Mouse (Mus musculus) kidney, postnatal 0 days (tissue): ENCODE results near the gene Atxn10. TPM values are rescaled to one million over a fixed set of nuclear protein-coding genes. Genes with fewer than 3 reads are reported as not detected.
A peak's percentile ranks its signal among the peaks of the same experiment; 100 is the strongest.

Experiments
- ATAC-seq: fragments of 200-750 bp; cut with Nextera tagmentation; replicated peaks from 2 replicates; pipeline ENCODE4 v1.8.0; 2017; ENCODE audit warnings: low read depth, moderate number of reproducible peaks, moderate TSS enrichment, moderate library complexity; ENCODE audit not compliant: low FRiP score
- DNase-seq: peaks from one replicate; pipeline ENCODE4 v3.0.0-alpha.2; 2016; ENCODE audit warnings: low spot score
- H3K27ac ChIP-seq: fragments of 300-500 bp; sonication (generic); 2 replicates; pipeline ENCODE4 v1.5.1; 2014; ENCODE audit warnings: mild to moderate bottlenecking
- H3K27me3 ChIP-seq: fragments of 300-500 bp; sonication (generic); 2 replicates; pipeline ENCODE4 v1.6.1; 2014; ENCODE audit warnings: low read length, mixed read lengths; ENCODE audit not compliant: insufficient read depth
- H3K36me3 ChIP-seq: fragments of 300-500 bp; sonication (generic); 2 replicates; pipeline ENCODE4 v1.6.1; 2014; ENCODE audit warnings: low read length, mixed read lengths; ENCODE audit not compliant: insufficient read depth
- H3K4me1 ChIP-seq: fragments of 300-500 bp; sonication (generic); replicated peaks from 2 replicates; pipeline ENCODE4 v1.6.1; 2014; ENCODE audit warnings: antibody characterized with exemption, low read length, mixed read lengths; ENCODE audit not compliant: insufficient read depth
- H3K4me2 ChIP-seq: fragments of 300-500 bp; sonication (generic); 2 replicates; pipeline ENCODE4 v1.6.1; 2014; ENCODE audit warnings: mild to moderate bottlenecking, low read length, moderate library complexity, mixed read lengths
- H3K4me3 ChIP-seq: fragments of 300-500 bp; sonication (generic); replicated peaks from 2 replicates; pipeline ENCODE4 v1.5.1; 2014; ENCODE audit warnings: low read depth, low read length
- H3K9ac ChIP-seq: fragments of 300-500 bp; sonication (generic); 2 replicates; pipeline ENCODE4 v1.6.1; 2014; ENCODE audit warnings: low read depth, low read length
- H3K9me3 ChIP-seq: fragments of 300-500 bp; sonication (generic); replicated peaks from 2 replicates; pipeline ENCODE4 v1.6.1; 2016; ENCODE audit warnings: low read length, inconsistent platforms, mixed read lengths
- CTCF ChIP-seq: IDR thresholded peaks from 2 replicates; pipeline ENCODE4 v1.5.1; 2016; ENCODE audit warnings: antibody characterized with exemption, low read depth, mild to moderate bottlenecking, moderate library complexity
- WGBS: fragments of 180-500 bp; shearing (Covaris S2); extraction: QIAGEN DNeasy Blood & Tissue Kit; methylation state at CpG from one replicate; pipeline ENCODE4 v1.1.7; 2014; 5-methylcytosine and 5-hydroxymethylcytosine counted together
- polyA plus RNA-seq: library from polyadenylated mRNA; unstranded; fragments of >200 nt; fragmentation: Nextera tagmentation; extraction: Ambion mirVana; gene quantifications from 2 replicates; pipeline ENCODE4 v1.2.1, GENCODE M21; 2015

Atxn10 gene
- polyA plus RNA-seq, 1 experiment from 2014 or later = 215 TPM

DNA sequence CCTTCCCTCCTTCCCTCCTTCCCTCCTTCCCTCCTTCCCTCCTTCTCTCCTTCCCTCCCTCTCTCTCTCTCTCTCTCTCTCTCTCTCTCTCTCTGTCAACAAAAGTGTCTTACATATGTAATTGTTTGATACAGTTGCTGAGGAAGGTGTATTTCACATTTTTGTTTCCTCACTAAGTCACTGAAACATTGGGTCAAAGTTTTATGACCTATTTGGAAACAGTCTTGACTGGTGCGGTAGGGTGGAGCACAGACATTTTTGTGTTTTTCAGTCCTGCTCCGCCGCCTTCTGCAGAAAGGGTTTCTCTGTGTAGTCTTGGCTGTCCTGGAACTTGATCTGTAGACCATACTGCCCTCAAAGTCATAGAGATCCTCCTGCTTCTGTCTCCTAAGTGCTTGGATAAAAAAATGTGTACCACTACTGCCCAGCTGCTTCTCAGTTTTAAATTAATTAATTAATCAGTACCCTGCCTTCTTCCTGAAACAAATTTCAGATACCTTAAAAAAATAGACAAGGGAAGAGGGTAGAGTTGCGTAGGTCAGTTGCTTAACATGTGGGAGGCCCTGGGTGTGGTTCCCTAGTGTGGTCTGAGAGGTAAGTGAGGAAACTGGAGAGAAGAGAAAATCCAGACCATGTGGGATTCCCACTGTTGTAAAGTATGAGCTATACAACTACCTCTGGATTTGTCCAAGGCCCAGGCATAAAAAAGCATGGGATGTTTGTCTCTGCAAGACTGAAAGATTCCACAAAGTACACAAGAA is 21.6 kb downstream of the Atxn10 start:
- ATAC-seq (no peak), DNase-seq (no peak)
- no peak for TF ChIP-seq CTCF
- H3K9ac ChIP-seq = no peak overlapping the region
- no peak overlapping the region for H3K4me2 ChIP-seq
- no peaks in the 10 kb centered on the region for H3K4me1 ChIP-seq
- H3K4me3 ChIP-seq = no peak overlapping the region
- no peaks in the 10 kb centered on the region for H3K27me3 ChIP-seq
- no peaks in the 10 kb centered on the region for H3K9me3 ChIP-seq
- H3K36me3 ChIP-seq = peaks cover 18% of the 10 kb centered on the region
- no peak overlapping the region for H3K27ac ChIP-seq
- WGBS = 86% methylated on average over 4 of the region's 4 CpGs

DNA sequence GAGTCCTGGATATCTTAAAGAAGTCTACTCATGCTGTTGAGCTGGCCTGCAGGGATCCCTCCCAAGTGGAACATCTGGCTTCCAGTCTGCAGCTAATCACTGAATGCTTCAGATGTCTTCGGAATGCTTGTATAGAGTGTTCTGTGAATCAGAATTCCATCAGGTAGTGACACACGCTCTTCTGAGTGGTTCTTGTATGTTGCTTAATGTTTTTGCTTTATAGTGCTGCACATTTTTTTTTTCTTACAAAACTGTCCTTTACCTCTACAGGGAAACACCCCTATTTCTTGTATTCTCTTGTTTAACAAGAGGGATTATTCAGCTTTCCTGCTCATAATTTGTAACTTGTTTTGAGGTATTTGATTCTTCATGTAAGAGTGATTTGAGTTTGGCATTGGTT is 23.4 kb downstream of the Atxn10 start:
- ATAC-seq = no peak
- DNase-seq = no peak
- WGBS = 84% methylated on average over 2 of the region's 2 CpGs
- H3K27ac ChIP-seq = no peak overlapping the region
- no peaks in the 10 kb centered on the region for H3K4me1 ChIP-seq
- no peak overlapping the region for H3K4me3 ChIP-seq
- no peaks in the 10 kb centered on the region for H3K9me3 ChIP-seq
- TF ChIP-seq CTCF = no peak
- H3K36me3 ChIP-seq = peaks cover 19% of the 10 kb centered on the region
- no peak overlapping the region for H3K4me2 ChIP-seq
- H3K9ac ChIP-seq = no peak overlapping the region
- no peaks in the 10 kb centered on the region for H3K27me3 ChIP-seq

GRCm38 (mm10) chr15:85359901-85360300 is 23.9 kb downstream of the Atxn10 start:
- H3K4me3 ChIP-seq = no peak overlapping the region
- H3K4me2 ChIP-seq = no peak overlapping the region
- no peak for TF ChIP-seq CTCF
- H3K4me1 ChIP-seq = no peaks in the 10 kb centered on the region
- ATAC-seq (no peak), DNase-seq (no peak)
- 90% methylated on average over 4 of the region's 4 CpGs for WGBS
- no peak overlapping the region for H3K9ac ChIP-seq
- no peak overlapping the region for H3K27ac ChIP-seq
- peaks cover 23% of the 10 kb centered on the region for H3K36me3 ChIP-seq
- no peaks in the 10 kb centered on the region for H3K27me3 ChIP-seq
- no peaks in the 10 kb centered on the region for H3K9me3 ChIP-seq

GRCm38 (mm10) chr15:85364366-85364765 is 28.3 kb downstream of the Atxn10 start:
- H3K36me3 ChIP-seq = peaks cover 38% of the 10 kb centered on the region
- no peak for ATAC-seq

GRCm38 (mm10) chr15:85366938-85367337 is 30.9 kb downstream of the Atxn10 start:
- Histone ChIP-seq H3K4me2 (no peak overlapping the region), H3K27ac (no peak overlapping the region), H3K9me3 (no peaks in the 10 kb centered on the region), H3K4me3 (no peak overlapping the region), H3K27me3 (no peaks in the 10 kb centered on the region), H3K9ac (no peak overlapping the region), H3K4me1 (no peaks in the 10 kb centered on the region), H3K36me3 (peaks cover 27% of the 10 kb centered on the region)
- ATAC-seq (no peak), DNase-seq (no peak)
- WGBS = 89% methylated on average over 5 of the region's 5 CpGs
- no peak for TF ChIP-seq CTCF

More at GRCm38 (mm10) chr15:85364366-85364765, 28.3 kb downstream of the Atxn10 start:
- WGBS = 93% methylated on average over 3 of the region's 3 CpGs
- H3K9me3 ChIP-seq = no peaks in the 10 kb centered on the region
- TF ChIP-seq CTCF = no peak
- no peak overlapping the region for H3K9ac ChIP-seq
- H3K4me1 ChIP-seq = no peaks in the 10 kb centered on the region
- H3K4me2 ChIP-seq = no peak overlapping the region
- no peaks in the 10 kb centered on the region for H3K27me3 ChIP-seq
- no peak overlapping the region for H3K27ac ChIP-seq
- DNase-seq = no peak
- H3K4me3 ChIP-seq = no peak overlapping the region

GRCm38 (mm10) chr15:85369765-85370164 is 33.7 kb downstream of the Atxn10 start:
- Histone ChIP-seq H3K9ac (no peak overlapping the region), H3K4me1 (no peaks in the 10 kb centered on the region), H3K4me2 (no peak overlapping the region), H3K27ac (no peak overlapping the region), H3K36me3 (peaks cover 16% of the 10 kb centered on the region), H3K9me3 (no peaks in the 10 kb centered on the region), H3K27me3 (no peaks in the 10 kb centered on the region), H3K4me3 (no peak overlapping the region)
- 42% methylated on average over 3 of the region's 3 CpGs for WGBS
- peak; percentile 44 for DNase-seq
- ATAC-seq = no peak
- TF ChIP-seq CTCF = no peak

- Histone ChIP-seq H3K9me3 (no peaks in the 10 kb centered on the region), H3K36me3 (peaks cover 13% of the 10 kb centered on the region), H3K4me3 (no peak overlapping the region), H3K4me2 (no peak overlapping the region), H3K27ac (no peak overlapping the region), H3K4me1 (no peaks in the 10 kb centered on the region), H3K27me3 (no peaks in the 10 kb centered on the region), H3K9ac (no peak overlapping the region)
- ATAC-seq (no peak), DNase-seq (no peak)
- no peak for TF ChIP-seq CTCF
Measured at GRCm38 (mm10) chr15:85373125-85373524, 37.1 kb downstream of the Atxn10 start.
